Mouse (Mus musculus): ENCODE measurements around the gene A930017K11Rik.

The A930017K11Rik gene

DNA sequence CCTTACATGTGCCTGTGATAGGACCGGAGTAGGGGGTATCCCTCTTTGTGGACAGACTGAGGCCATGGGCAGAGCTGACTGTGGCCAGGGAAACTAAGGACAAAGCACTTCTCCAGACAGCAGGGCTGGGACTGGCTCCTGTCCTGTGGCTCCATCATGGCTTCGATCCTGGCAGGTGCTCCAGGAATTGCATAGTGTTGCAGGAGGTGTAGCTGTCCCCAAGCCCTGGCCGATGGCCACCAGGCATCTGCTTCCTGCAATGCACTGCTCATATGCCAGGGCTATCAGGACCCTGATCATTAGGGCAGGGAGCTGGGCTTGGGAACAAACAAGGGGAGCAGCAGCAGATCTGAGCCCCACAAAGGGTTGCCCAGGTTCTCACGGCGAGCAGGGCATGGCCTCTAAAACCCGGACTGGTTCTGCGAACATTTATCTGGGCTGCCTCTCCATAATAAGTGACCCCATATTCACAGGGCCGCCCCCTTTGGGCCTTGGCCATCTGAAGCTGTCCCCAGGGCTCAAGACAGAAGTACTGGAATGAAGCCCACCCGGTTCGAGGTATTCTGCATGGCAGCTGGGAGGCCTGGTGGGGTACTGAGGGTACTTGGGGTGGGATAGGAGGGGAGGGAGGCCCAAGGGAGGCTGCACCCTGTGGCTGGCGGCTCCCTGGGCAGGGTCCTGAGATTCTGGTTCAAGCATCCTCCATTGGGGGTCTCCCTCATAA, 6.6 kb upstream of the A930017K11Rik start:
- DNase-seq (ENCODE audit: low read depth, low spot score) = no peak

DNA sequence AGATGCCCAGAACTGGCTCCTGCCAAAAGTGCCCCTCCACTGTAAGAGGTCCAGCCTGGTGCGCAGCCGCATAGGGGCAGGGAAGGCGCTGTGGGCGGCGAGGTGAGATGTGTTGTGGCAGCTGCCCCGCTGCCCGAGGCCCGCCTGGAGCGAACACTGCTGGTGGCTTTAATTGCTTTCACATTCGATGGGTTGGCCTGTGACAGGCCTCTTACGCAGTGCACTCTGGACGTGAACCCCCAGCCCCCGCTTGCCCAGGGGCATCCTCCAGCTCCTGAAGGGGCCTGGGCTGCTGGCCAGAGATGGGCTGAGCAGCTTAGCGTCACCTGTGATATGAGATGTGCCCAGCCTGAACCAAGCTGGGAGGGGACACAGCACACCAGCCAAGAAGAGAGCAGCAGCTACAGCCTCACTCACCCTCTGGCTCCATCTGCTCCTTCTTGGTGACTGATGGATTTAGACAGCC, 5.3 kb upstream of the A930017K11Rik start:
- no peak for DNase-seq (ENCODE audit: low read depth, low spot score)

GRCm38 (mm10) chr17:25956631-25957030, 4.3 kb upstream of the A930017K11Rik start:
- DNase-seq (ENCODE audit: low read depth, low spot score) = no peak

DNA sequence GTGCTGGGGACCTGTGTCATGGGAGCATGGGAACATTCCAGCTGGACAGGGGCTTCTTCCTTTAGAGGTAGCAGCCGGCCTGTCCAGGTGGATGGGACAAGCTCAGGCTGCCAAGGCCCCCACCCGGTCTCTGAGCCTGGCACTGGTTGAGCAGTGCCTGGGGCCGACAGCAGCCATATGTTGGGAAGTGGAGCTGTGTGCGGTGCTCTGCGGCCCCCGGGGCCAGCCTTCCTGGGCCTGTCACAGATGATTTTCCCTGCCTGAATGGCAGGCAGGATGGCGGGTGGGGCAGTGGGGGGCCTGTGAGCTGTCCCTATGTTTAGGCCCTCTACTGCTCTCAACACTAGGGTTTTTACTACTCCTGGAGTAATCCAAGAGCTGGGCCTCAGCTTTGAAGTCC, 3.8 kb upstream of the A930017K11Rik start:
- no peak for DNase-seq (ENCODE audit: low read depth, low spot score)

GRCm38 (mm10) chr17:25955736-25956135, 3.4 kb upstream of the A930017K11Rik start:
- DNase-seq (ENCODE audit: low read depth, low spot score) = no peak

GRCm38 (mm10) chr17:25954671-25955070, 2.3 kb upstream of the A930017K11Rik start:
- no peak for DNase-seq (ENCODE audit: low read depth, low spot score)

- DNase-seq (ENCODE audit: low read depth, low spot score) = no peak
These were observed 796 bp upstream of the A930017K11Rik start for GRCm38 (mm10) chr17:25953161-25953560.

- DNase-seq (ENCODE audit: low read depth, low spot score) = no peak
These were observed 1.1 kb downstream of the A930017K11Rik start for GRCm38 (mm10) chr17:25951225-25951802.

DNA sequence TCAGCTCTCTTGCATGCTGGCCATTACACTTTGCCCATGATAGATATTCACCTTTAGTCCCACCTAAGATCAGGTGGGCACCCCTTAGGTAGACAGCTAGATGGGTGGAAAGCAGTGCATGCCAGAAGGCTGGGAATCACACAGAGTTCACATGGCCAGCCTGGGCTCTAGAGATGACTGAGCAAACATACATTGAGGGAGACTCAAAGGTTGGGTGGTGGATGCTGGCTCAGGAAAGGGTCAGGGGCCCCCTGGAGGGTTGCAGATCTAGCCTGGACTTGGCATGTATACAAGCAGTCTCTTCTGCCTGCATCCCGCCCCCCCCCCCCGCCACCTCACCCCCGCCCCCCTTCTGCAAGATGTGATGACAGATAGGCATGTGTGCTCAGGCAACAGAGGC, 1.7 kb downstream of the A930017K11Rik start:
- no peak for DNase-seq (ENCODE audit: low read depth, low spot score)

GRCm38 (mm10) chr17:25949981-25950380, 2.4 kb downstream of the A930017K11Rik start:
- DNase-seq (ENCODE audit: low read depth, low spot score) = no peak

GRCm38 (mm10) chr17:25948051-25948450, 4.3 kb downstream of the A930017K11Rik start:
- no peak for DNase-seq (ENCODE audit: low read depth, low spot score)

DNA sequence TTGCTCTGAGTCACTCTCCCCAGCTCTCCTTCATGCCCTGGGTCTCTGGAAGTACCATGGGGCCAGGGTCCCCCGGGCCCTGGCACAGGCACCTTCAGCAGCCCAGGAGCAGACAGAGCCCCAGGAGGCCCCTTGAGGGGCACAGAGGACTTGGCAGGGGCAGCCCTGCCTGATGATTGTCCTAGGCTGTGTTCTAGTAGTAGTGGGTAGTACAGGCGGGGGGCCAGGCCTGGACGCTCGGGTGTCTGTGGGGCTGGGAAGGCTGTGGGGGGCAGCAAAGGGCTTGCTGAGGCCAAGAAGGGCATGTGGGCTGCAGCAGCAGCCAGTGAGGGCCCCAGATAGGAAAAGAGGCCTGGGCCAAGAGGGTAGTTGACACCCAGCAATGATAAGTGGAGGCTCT, 4.8 kb downstream of the A930017K11Rik start:
- DNase-seq (ENCODE audit: low read depth, low spot score) = no peak

GRCm38 (mm10) chr17:25946891-25947290, 5.5 kb downstream of the A930017K11Rik start:
- no peak for DNase-seq (ENCODE audit: low read depth, low spot score)

DNA sequence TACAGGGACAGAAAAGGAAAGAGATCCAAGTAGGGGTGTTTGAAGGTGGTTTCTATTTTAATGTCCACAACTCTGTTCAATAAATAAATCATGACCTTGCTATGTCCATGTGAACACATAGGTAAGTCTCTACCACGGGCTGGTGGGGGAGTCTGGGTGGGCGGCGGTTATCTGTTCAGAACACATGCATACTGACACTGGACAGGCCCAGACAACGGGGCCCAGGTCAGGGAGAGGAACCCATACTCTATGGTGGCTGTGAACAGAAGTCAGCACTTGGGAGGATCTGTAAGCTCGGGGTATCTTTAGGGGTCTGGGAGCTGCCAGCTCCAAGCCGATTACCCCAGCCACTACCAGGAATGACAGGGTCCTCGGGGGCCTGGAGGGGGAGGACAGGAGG, 6.0 kb downstream of the A930017K11Rik start:
- DNase-seq (ENCODE audit: low read depth, low spot score) = no peak

DNA sequence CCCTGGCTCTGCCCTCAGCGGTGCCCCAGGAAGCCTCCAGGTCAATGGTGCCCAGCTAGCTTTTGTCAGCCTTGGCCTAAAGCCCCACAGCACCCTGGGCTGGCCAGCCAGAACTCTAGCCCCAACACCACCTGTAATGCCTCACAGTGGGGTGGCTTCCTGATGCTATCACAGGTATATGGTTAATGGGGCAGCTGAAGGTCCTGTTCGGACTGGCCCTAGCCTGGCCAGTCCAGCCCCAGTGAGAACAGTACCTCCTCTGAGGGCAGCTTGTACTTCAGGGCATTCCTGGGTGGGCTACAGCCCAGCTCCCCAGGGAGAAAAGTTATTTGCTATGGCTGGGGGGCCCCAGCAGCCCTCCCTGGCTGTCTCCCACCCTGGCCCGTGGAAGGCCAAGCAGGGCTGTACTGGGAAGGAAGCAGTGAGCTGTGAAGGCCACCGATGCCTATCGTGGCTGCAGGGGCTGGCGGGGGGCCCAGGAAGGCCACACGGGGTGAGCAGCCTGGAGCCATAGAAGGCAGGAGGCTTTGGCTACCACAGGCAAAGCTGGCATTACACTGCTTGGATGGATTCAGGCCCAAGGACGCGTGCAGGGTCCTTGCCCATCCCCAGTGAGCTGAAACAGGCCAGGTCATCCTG, 6.7 kb downstream of the A930017K11Rik start:
- no peak for DNase-seq (ENCODE audit: low read depth, low spot score)

DNA sequence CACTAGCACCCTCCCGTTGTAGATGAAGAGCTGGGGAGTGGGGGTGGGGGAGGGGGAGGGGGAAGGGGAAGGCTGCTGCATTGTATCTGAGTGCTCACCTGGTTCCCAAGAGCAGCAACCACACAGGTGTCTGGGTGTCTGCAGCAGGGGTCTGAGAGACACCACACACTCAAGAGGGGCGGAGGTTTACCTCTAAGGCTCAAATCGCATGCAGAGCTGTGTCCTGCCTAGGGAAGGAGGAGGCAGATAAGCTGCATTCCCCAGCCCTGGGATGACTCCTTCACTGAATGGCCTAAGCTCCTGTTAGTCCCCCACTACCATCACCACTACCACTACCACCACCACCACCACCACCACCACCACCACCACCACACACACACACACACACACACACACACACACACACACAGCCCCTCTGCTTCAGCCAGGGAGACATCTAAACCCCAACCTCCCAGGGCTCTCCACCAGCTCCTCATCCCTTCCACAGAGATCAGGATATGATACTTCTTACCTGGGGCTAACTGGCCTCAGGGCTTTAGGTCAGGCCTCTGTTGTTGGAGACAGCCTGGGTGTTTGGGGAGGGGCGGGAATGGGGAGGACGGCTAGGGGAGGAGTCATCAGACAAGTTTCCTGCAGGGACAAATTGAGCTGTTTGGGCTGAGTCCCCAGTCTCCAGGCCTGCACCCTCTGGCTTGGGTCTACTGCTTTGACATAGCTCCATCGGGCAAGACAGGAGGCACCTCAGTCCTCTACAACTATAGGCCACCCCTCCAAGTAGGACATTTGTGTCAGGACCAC, 7.8 kb downstream of the A930017K11Rik start, which contains the start of the genes Pigq and Nhlrc4:
Gene Pigq, minus strand, starts transcription at position 571 of the 798 bp plus-strand sequence.
Gene Nhlrc4, minus strand, starts transcription at position 596 of the 798 bp plus-strand sequence.
- no peak for DNase-seq (ENCODE audit: low read depth, low spot score)

GRCm38 (mm10) chr17:25943769-25944168, 8.6 kb downstream of the A930017K11Rik start:
- no peak for DNase-seq (ENCODE audit: low read depth, low spot score)

DNA sequence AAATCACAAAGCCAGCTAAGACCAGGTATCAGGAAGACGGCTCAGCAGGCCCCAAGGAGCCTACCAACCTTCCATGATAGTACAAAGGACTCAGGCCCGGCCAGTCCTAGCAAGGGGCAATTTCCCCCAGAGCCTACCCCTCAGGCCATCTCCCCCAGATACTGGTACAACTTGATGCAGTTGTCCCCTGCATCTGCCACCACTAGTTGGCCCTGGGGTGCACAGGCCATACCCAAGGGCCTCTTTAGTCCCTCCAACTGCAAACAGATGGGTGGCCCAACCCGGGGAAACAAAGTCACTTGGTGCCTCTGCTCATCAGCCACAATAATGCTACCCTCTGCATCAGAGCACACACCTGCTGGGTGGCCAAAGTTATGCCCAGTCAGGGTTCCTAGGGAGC, 9.1 kb downstream of the A930017K11Rik start:
- no peak for DNase-seq (ENCODE audit: low read depth, low spot score)

GRCm38 (mm10) chr17:25942597-25943151, 9.7 kb downstream of the A930017K11Rik start:
- DNase-seq (ENCODE audit: low read depth, low spot score) = no peak

GRCm38 (mm10) chr17:25941511-25942241, 10.7 kb downstream of the A930017K11Rik start:
- peak; percentile 84 for DNase-seq (ENCODE audit: low read depth, low spot score)

DNA sequence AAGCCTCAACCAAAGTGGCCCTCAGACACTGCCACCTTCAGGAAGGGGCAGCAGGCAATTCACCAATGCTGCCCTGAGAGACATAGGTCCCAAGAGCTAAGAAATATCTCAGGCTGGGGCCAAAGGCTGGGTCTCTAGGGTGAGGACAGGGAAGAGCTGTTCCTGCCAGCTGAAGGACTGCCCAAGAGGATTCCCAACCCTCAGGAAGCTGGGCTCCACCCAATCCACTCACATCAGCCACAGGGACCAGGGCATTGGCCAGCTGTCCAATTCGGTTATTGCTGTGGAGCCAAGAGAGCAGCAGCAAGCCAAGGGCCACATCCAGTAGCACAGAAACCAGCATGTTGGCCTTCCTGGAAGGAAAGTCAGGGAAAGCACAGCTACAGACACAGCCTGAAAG, 17.8 kb downstream of the A930017K11Rik start:
- no peak for DNase-seq (ENCODE audit: low read depth, low spot score)

Measured in CD4-positive, CD25-positive, alpha-beta regulatory T cell, adult 2 months (primary cell).